Mouse (Mus musculus) heart, adult 2 months (tissue): ENCODE measurements around the gene Tbxas1. TPM values are rescaled to one million over a fixed set of nuclear protein-coding genes. Genes with fewer than 3 reads are reported as not detected.
A peak's percentile ranks its signal among the peaks of the same experiment; 100 is the strongest.

Experiments
- DNase-seq, 2 experiments: peaks; one replicate each; pipeline ENCODE4 v3.0.0; 2021
- H3K27ac ChIP-seq: fragments of 200-600 bp; 2 replicates; pipeline ENCODE4 v1.8.1; 2022
- H3K27me3 ChIP-seq: fragments of 200-500 bp; 2 replicates; pipeline ENCODE4 v1.6.1; 2012; ENCODE audit warnings: mild to moderate bottlenecking, low read length, inconsistent platforms, mixed read lengths; ENCODE audit not compliant: control insufficient read depth, insufficient read depth
- H3K36me3 ChIP-seq: fragments of 200-500 bp; 2 replicates; pipeline ENCODE4 v1.6.1; 2012; ENCODE audit warnings: low read length, inconsistent platforms; ENCODE audit not compliant: control insufficient read depth, insufficient read depth
- H3K4me1 ChIP-seq: fragments of 200-500 bp; 2 replicates; pipeline ENCODE4 v1.6.1; 2011; ENCODE audit warnings: low read length; ENCODE audit not compliant: control insufficient read depth, insufficient read depth
- H3K4me3 ChIP-seq: fragments of 200-600 bp; 2 replicates; pipeline ENCODE4 v1.8.1; 2022
- H3K79me2 ChIP-seq: fragments of 200-500 bp; replicated peaks from 2 replicates; pipeline ENCODE4 v1.6.1; 2012; ENCODE audit warnings: mild to moderate bottlenecking, inconsistent platforms, low read length, moderate library complexity, mixed read lengths; ENCODE audit not compliant: control insufficient read depth, insufficient read depth
- H3K9ac ChIP-seq: fragments of 200-500 bp; 2 replicates; pipeline ENCODE4 v1.6.1; 2012; ENCODE audit warnings: low read depth, mild to moderate bottlenecking, control low read depth, inconsistent platforms, low read length, mixed read lengths
- CTCF ChIP-seq: fragments of 200-600 bp; IDR thresholded peaks from 2 replicates; pipeline ENCODE4 v1.8.1; 2022; ENCODE audit warnings: antibody characterized with exemption, mild to moderate bottlenecking, moderate library complexity
- EP300 ChIP-seq: fragments of 200-500 bp; IDR thresholded peaks from 2 replicates; pipeline ENCODE4 v1.6.1; 2011; ENCODE audit warnings: low read depth, low read length, control low read depth; ENCODE audit not compliant: insufficient read depth
- POLR2A ChIP-seq: fragments of 200-500 bp; IDR thresholded peaks from 2 replicates; pipeline ENCODE4 v1.6.1; 2011; ENCODE audit warnings: mild to moderate bottlenecking, low read depth, low read length, control low read depth; ENCODE audit not compliant: insufficient read depth
- WGBS: fragments of 180-500 bp; shearing (Covaris S2); methylation state at CpG from one replicate; pipeline ENCODE4 v1.1.7; 2018; 5-methylcytosine and 5-hydroxymethylcytosine counted together
- intact Hi-C: fragments of 180-260 bp; cut with DNase I; formaldehyde crosslinking; loops from one replicate; pipeline ENCODE4 v1.15.1; 2025
- polyA plus RNA-seq: library from polyadenylated mRNA; depleted of rRNA; stranded (reverse); fragments of >200 nt; gene quantifications from 2 replicates; pipeline ENCODE4 v1.2.3, GENCODE M21; 2012
- total RNA-seq, 2 experiments: library from RNA; stranded (reverse); gene quantifications; 2 replicates each; pipeline ENCODE4 v1.2.3; 2021

Gene Tbxas1
- total and polyA plus RNA-seq, 3 experiments = 1.9 to 2.7 (median 2.1) TPM

GRCm38 (mm10) chr6:38941016-38941415 is 65.8 kb downstream of the Tbxas1 start:
- TF ChIP-seq POLR2A (no peak), CTCF (no peak), EP300 (0 out of 2 replicates have a peak, but pooled peaks have one; percentile 19)
- Histone ChIP-seq H3K4me1 (peaks cover 3% of the 10 kb centered on the region; the same call in 1 of the 2 replicates), H3K27ac (no peak overlapping the region), H3K4me3 (no peak overlapping the region), H3K79me2 (no peaks in the 10 kb centered on the region), H3K9ac (no peak overlapping the region), H3K27me3 (no peaks in the 10 kb centered on the region), H3K36me3 (no peaks in the 10 kb centered on the region)
- DNase-seq = peak in 1 of 2 experiments; percentile 49
- intact Hi-C loops = no loop called here
- WGBS = 55% methylated on average over 1 of the region's 1 CpGs

DNA sequence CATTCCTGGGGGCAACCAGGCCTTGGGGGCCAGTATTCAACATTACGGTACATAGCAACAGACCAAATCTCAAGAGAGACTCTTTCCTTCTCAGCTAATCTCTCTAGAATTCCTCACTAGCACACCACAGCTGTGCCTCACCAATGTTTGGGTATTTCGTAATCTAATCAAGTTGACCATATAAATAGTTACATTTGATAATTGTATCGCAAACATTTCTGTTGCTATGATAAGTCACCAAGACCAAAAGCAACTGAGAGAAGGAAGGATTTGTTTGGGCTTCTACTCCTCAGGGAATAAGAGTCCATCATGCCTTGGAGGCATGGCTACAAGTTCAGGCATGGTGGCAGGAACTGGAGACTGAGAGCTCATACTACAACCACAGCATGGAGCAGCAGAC is 67.6 kb downstream of the Tbxas1 start:
- DNase-seq = no peak
- H3K9ac ChIP-seq = no peak overlapping the region
- WGBS = 82% methylated on average over 3 of the region's 3 CpGs
- intact Hi-C loops = no loop called here
- H3K4me3 ChIP-seq = no peak overlapping the region
- no peaks in the 10 kb centered on the region for H3K27me3 ChIP-seq
- TF ChIP-seq POLR2A = no peak
- no peak for TF ChIP-seq EP300
- no peak for TF ChIP-seq CTCF
- H3K79me2 ChIP-seq = no peaks in the 10 kb centered on the region
- no peaks in the 10 kb centered on the region for H3K36me3 ChIP-seq
- peaks cover 3% of the 10 kb centered on the region; the same call in 1 of the 2 replicates for H3K4me1 ChIP-seq
- no peak overlapping the region for H3K27ac ChIP-seq

DNA sequence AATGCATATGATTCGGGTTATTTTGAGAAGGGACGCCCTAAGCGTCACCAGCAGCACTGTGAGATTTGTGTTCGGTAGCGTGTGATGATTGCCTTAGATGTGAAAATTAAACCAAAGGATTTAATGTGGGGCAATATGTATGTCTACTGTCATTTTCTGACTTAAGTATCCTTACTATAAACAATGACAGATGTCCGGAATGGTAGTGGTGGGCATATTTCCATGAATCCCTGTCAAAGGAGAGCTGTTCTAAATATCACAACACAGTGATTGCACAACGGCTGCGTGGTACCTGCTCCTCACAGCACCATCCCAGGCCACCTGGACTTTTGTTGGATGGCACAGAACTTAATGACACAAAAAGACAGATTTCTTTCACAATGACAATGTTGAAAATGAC is 69.2 kb downstream of the Tbxas1 start:
- intact Hi-C loops = no loop called here
- 85% methylated on average over 8 of the region's 8 CpGs for WGBS
- no peaks in the 10 kb centered on the region for H3K27me3 ChIP-seq
- H3K4me1 ChIP-seq = peaks cover 5% of the 10 kb centered on the region
- no peak for TF ChIP-seq POLR2A
- TF ChIP-seq EP300 = no peak
- no peak for TF ChIP-seq CTCF
- H3K36me3 ChIP-seq = no peaks in the 10 kb centered on the region
- H3K4me3 ChIP-seq = no peak overlapping the region
- H3K27ac ChIP-seq = no peak overlapping the region
- H3K9ac ChIP-seq = no peak overlapping the region
- H3K79me2 ChIP-seq = no peaks in the 10 kb centered on the region
- no peak for DNase-seq

DNA sequence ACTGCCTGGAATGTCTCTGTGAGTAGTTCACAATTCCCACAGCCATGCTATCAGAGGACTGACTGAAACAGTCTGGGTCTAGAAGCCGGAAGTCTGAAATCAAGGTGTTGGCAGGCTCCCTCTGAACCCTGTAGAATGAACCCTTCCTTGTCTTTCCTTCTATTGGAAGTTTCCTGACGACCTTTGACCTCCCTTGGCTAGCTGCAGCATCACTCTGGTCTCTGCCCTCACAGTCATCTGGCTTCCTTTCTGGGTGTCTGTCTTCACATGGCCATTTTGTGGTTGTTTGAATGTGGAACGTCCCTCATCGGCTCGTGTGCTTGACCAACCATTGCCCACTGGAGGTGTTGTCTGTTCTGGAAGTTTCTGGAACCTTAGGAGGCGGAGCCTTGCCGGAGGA is 69.6 kb downstream of the Tbxas1 start:
- Histone ChIP-seq H3K27ac (no peak overlapping the region), H3K36me3 (no peaks in the 10 kb centered on the region), H3K9ac (no peak overlapping the region), H3K27me3 (no peaks in the 10 kb centered on the region), H3K4me3 (no peak overlapping the region), H3K4me1 (peaks cover 6% of the 10 kb centered on the region), H3K79me2 (no peaks in the 10 kb centered on the region)
- 71% methylated on average over 7 of the region's 7 CpGs for WGBS
- intact Hi-C loops = no loop called here
- no peak for DNase-seq
- TF ChIP-seq POLR2A (no peak), EP300 (no peak), CTCF (no peak)

GRCm38 (mm10) chr6:38945681-38946080 is 70.5 kb downstream of the Tbxas1 start:
- TF ChIP-seq POLR2A (no peak), EP300 (no peak), CTCF (no peak)
- intact Hi-C loops = no loop called here
- Histone ChIP-seq H3K27ac (no peak overlapping the region), H3K36me3 (no peaks in the 10 kb centered on the region; the same call in 1 of the 2 replicates), H3K4me3 (no peak overlapping the region), H3K4me1 (peaks cover 6% of the 10 kb centered on the region), H3K79me2 (no peaks in the 10 kb centered on the region), H3K27me3 (no peaks in the 10 kb centered on the region), H3K9ac (no peak overlapping the region)
- no peak for DNase-seq
- 98% methylated on average over 3 of the region's 3 CpGs for WGBS

DNA sequence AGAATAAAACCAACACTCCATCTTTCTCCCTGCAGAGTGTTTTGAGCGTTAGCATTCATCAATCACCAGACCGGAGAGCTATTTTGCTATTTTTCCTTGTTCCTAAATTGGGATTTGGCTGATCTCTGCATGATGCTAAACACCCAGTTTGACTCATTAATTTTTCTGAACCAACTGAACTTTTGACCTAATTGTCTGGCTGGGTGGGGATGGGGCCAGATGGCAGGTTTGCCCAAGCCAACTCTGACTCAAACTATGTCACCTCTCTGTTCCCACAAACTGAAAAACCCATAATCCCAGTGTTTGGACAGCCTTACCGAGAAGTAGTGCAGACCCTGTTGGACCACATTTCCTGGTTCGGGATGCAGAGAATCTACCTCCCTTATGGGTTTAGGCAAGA is 72.1 kb downstream of the Tbxas1 start:
- H3K27me3 ChIP-seq = no peaks in the 10 kb centered on the region
- no peak overlapping the region for H3K4me3 ChIP-seq
- TF ChIP-seq POLR2A = no peak
- no peak for TF ChIP-seq EP300
- no peak for TF ChIP-seq CTCF
- H3K36me3 ChIP-seq = no peaks in the 10 kb centered on the region; the same call in 1 of the 2 replicates
- no peak overlapping the region for H3K9ac ChIP-seq
- intact Hi-C loops = no loop called here
- peak in 1 of 2 experiments; percentile 22 for DNase-seq
- peaks cover 6% of the 10 kb centered on the region for H3K4me1 ChIP-seq
- no peaks in the 10 kb centered on the region for H3K79me2 ChIP-seq
- no peak overlapping the region for H3K27ac ChIP-seq
- 85% methylated on average over 4 of the region's 4 CpGs for WGBS
